Mouse (Mus musculus) adipocyte (in vitro differentiated cells): ENCODE data around the gene Plpp4.
A peak's percentile ranks its signal among the peaks of the same experiment; 100 is the strongest.

Experiments used
- DNase-seq: peaks from one replicate; pipeline ENCODE4 v3.0.0-alpha.2; 2016; ENCODE audit warnings: low spot score

Gene Plpp4

GRCm38 (mm10) chr7:129301622-129302021, 44.8 kb downstream of the Plpp4 start:
- no peak for DNase-seq

- DNase-seq: no peak
Measured at GRCm38 (mm10) chr7:129303356-129303755, 46.5 kb downstream of the Plpp4 start.

GRCm38 (mm10) chr7:129307042-129307825, 50.4 kb downstream of the Plpp4 start:
- DNase-seq: no peak

- DNase-seq: no peak
Measured at GRCm38 (mm10) chr7:129308661-129309060, 51.8 kb downstream of the Plpp4 start.

GRCm38 (mm10) chr7:129312521-129312920, 55.7 kb downstream of the Plpp4 start:
- DNase-seq: no peak

- DNase-seq: no peak
Measured at GRCm38 (mm10) chr7:129313969-129314368, 57.1 kb downstream of the Plpp4 start.

GRCm38 (mm10) chr7:129340096-129340495, 83.3 kb downstream of the Plpp4 start:
- no peak for DNase-seq

- no peak for DNase-seq
Measured at GRCm38 (mm10) chr7:129355561-129355960, 98.7 kb downstream of the Plpp4 start.

GRCm38 (mm10) chr7:129375306-129375705, 118.5 kb downstream of the Plpp4 start:
- DNase-seq: no peak

GRCm38 (mm10) chr7:129385149-129385548, 128.3 kb downstream of the Plpp4 start:
- DNase-seq: no peak

- no peak for DNase-seq
Measured at GRCm38 (mm10) chr7:129392835-129393489, 136.1 kb downstream of the Plpp4 start.

GRCm38 (mm10) chr7:129396561-129396960, 139.7 kb downstream of the Plpp4 start:
- DNase-seq: no peak

GRCm38 (mm10) chr7:129399071-129399470, 142.2 kb downstream of the Plpp4 start:
- DNase-seq: no peak

GRCm38 (mm10) chr7:129402695-129403364, 146.0 kb downstream of the Plpp4 start:
- DNase-seq: no peak

GRCm38 (mm10) chr7:129406069-129406468, 149.2 kb downstream of the Plpp4 start:
- no peak for DNase-seq

GRCm38 (mm10) chr7:129412695-129413094, 155.9 kb downstream of the Plpp4 start:
- DNase-seq: no peak

- DNase-seq: no peak
Measured at GRCm38 (mm10) chr7:129415179-129415578, 158.3 kb downstream of the Plpp4 start.

- no peak for DNase-seq
Measured at GRCm38 (mm10) chr7:129421181-129421580, 164.3 kb downstream of the Plpp4 start.

- DNase-seq: peak; percentile 34
Measured at GRCm38 (mm10) chr7:129425554-129425953, 168.7 kb downstream of the Plpp4 start.

GRCm38 (mm10) chr7:129428794-129429193, 172.0 kb downstream of the Plpp4 start:
- DNase-seq: no peak

- no peak for DNase-seq
Measured at GRCm38 (mm10) chr7:129429903-129430302, 173.1 kb downstream of the Plpp4 start.
